Mouse (Mus musculus) limb, embryonic 15.5 days (tissue): ENCODE results near the gene Cntnap1. TPM values are rescaled to one million over a fixed set of nuclear protein-coding genes. Genes with fewer than 3 reads are reported as not detected.
A peak's percentile ranks its signal among the peaks of the same experiment; 100 is the strongest.

Source experiments
- ATAC-seq: fragments of 200-750 bp; cut with Nextera tagmentation; 2 replicates; pipeline ENCODE4 v1.8.0; 2017; ENCODE audit warnings: low read depth, moderate TSS enrichment; ENCODE audit not compliant: insufficient number of reproducible peaks, low FRiP score, low TSS enrichment
- H3K27ac ChIP-seq: fragments of 300-500 bp; sonication (generic); 2 replicates; pipeline ENCODE4 v1.5.1; 2015; ENCODE audit warnings: moderate library complexity, mild to moderate bottlenecking, inconsistent platforms
- H3K27me3 ChIP-seq: fragments of 300-500 bp; sonication (generic); 2 replicates; pipeline ENCODE4 v1.6.1; 2015; ENCODE audit warnings: inconsistent platforms
- H3K36me3 ChIP-seq: fragments of 300-500 bp; sonication (generic); 2 replicates; pipeline ENCODE4 v1.6.1; 2015; ENCODE audit warnings: inconsistent platforms
- H3K4me1 ChIP-seq: fragments of 300-500 bp; sonication (generic); 2 replicates; pipeline ENCODE4 v1.6.1; 2015; ENCODE audit warnings: inconsistent platforms
- H3K4me2 ChIP-seq: fragments of 300-500 bp; sonication (generic); 2 replicates; pipeline ENCODE4 v1.6.1; 2015; ENCODE audit warnings: mild to moderate bottlenecking, inconsistent platforms
- H3K4me3 ChIP-seq: fragments of 300-500 bp; sonication (generic); 2 replicates; pipeline ENCODE4 v1.5.1; 2015; ENCODE audit warnings: mild to moderate bottlenecking, inconsistent platforms
- H3K9ac ChIP-seq: fragments of 300-500 bp; sonication (generic); 2 replicates; pipeline ENCODE4 v1.6.1; 2015; ENCODE audit warnings: inconsistent platforms
- H3K9me3 ChIP-seq: fragments of 300-500 bp; sonication (generic); 2 replicates; pipeline ENCODE4 v1.6.1; 2016; ENCODE audit warnings: inconsistent platforms
- WGBS: fragments of 180-500 bp; shearing (Covaris S2); methylation state at CpG from one replicate; pipeline ENCODE4 v1.1.7; 2015; 5-methylcytosine and 5-hydroxymethylcytosine counted together
- polyA plus RNA-seq: library from polyadenylated mRNA; unstranded; fragments of >200 nt; fragmentation: Nextera tagmentation; extraction: Ambion mirVana; gene quantifications from 2 replicates; pipeline ENCODE4 v1.2.1, GENCODE M21; 2015

The Cntnap1 gene
- polyA plus RNA-seq, 1 experiment from 2014 or later, result 1.4 TPM

GRCm38 (mm10) chr11:101218436-101219055 lies 48.2 kb downstream of the Cntnap1 start:
- Histone ChIP-seq H3K36me3 (peaks cover 44% of the 10 kb centered on the region), H3K4me2 (no peak overlapping the region), H3K4me3 (no peak overlapping the region), H3K27me3 (no peaks in the 10 kb centered on the region), H3K27ac (no peak overlapping the region), H3K9ac (no peak overlapping the region), H3K4me1 (no peaks in the 10 kb centered on the region), H3K9me3 (no peaks in the 10 kb centered on the region)
- no peak for ATAC-seq
- WGBS, result 83% methylated on average over 10 of the region's 10 CpGs

DNA sequence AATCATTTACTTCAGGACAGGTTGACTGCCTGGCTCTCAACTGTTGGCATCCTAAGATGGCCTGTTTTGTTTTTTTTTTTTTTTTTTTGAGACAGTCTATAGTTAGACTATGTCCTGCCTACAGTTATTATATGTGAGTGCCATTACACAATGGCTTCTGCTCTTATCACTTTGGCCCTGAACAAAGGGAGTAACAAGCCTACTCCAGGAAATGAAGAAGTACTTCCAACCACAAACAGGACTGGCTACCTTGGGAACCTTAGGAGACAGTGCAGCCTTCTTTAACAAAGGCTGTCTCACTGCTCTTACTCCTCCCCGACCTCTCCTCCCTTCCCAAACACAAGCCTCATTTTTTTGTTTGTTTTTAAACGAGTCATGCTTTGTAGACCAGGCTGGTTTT lies 50.5 kb downstream of the Cntnap1 start:
- no peak for ATAC-seq
- H3K36me3 ChIP-seq, result peaks cover 22% of the 10 kb centered on the region
- no peak overlapping the region for H3K27ac ChIP-seq
- H3K27me3 ChIP-seq, result no peaks in the 10 kb centered on the region
- WGBS, result 60% methylated on average over 2 of the region's 2 CpGs
- no peaks in the 10 kb centered on the region for H3K9me3 ChIP-seq
- no peak overlapping the region for H3K4me2 ChIP-seq
- H3K4me3 ChIP-seq, result no peak overlapping the region
- H3K4me1 ChIP-seq, result no peaks in the 10 kb centered on the region
- H3K9ac ChIP-seq, result no peak overlapping the region

GRCm38 (mm10) chr11:101221306-101221986 lies 51.1 kb downstream of the Cntnap1 start:
- Histone ChIP-seq H3K9me3 (no peaks in the 10 kb centered on the region), H3K27ac (no peak overlapping the region), H3K36me3 (peaks cover 16% of the 10 kb centered on the region), H3K4me1 (no peaks in the 10 kb centered on the region), H3K27me3 (no peaks in the 10 kb centered on the region), H3K4me3 (no peak overlapping the region), H3K4me2 (no peak overlapping the region), H3K9ac (no peak overlapping the region)
- no peak for ATAC-seq
- WGBS, result 82% methylated on average over 8 of the region's 8 CpGs

- Histone ChIP-seq H3K9me3 (no peaks in the 10 kb centered on the region), H3K27me3 (no peaks in the 10 kb centered on the region), H3K4me1 (0 out of 2 replicates have a peak, but pooled peaks cover under 1% of the 10 kb centered on the region), H3K4me3 (no peak overlapping the region), H3K9ac (no peak overlapping the region), H3K27ac (no peak overlapping the region), H3K4me2 (no peak overlapping the region), H3K36me3 (0 out of 2 replicates have a peak, but pooled peaks cover 3% of the 10 kb centered on the region)
- no peak for ATAC-seq
- WGBS, result 81% methylated on average over 3 of the region's 3 CpGs
Observed at GRCm38 (mm10) chr11:101224337-101224736, 54.0 kb downstream of the Cntnap1 start.

DNA sequence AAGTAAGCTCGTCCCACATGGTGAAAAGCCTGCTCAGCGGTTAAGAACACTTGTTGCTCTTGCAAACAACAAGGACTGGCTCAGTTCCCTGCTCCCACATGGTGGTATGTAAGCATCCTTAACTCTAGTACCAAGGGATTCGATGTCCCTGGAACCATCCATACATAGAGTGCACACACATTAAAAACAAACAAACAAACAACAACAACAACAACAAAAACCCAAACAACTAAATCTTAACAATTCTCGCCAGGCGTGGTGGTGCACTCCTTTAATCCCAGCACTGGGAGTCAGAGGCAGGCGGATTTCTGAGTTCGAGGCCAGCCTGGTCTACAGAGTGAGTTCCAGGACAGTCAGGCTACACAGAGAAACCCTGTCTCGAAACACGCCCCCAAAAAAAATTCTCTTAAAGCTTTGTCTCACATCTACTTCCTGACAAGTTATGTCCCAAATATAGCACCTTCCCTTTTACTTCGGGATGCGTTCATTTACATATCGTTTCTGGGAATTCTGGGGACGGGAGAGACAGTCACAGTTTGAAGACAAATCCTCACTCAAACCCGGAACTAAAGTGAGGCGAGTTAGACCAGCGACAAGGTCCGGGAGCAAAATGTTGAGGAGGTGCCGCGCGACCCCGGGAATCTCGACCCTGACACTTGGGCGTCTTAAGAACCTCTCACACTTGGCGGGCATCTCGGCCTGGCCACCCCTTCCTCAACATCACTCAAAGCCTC lies 55.2 kb downstream of the Cntnap1 start:
- H3K4me1 ChIP-seq, result peaks cover 12% of the 10 kb centered on the region
- H3K9ac ChIP-seq, result peak overlapping the region; percentile 76
- no peaks in the 10 kb centered on the region for H3K27me3 ChIP-seq
- H3K9me3 ChIP-seq, result no peaks in the 10 kb centered on the region
- WGBS, result 19% methylated on average over 25 of the region's 25 CpGs
- no peak for ATAC-seq
- peak overlapping the region; percentile 84 for H3K4me3 ChIP-seq
- peak overlapping the region; percentile 74 for H3K27ac ChIP-seq
- peak overlapping the region; percentile 78 for H3K4me2 ChIP-seq
- 0 out of 2 replicates have a peak, but pooled peaks cover 3% of the 10 kb centered on the region for H3K36me3 ChIP-seq

GRCm38 (mm10) chr11:101226065-101226701 lies 55.9 kb downstream of the Cntnap1 start, which contains the start of gene Ezh1:
Ezh1 (minus strand) TSS chr11:101226463.
- H3K4me3 ChIP-seq, result peak within 1 kb of the TSS; percentile 84
- peak within 1 kb of the TSS; percentile 76 for H3K9ac ChIP-seq
- no peaks in the 10 kb centered on the region for H3K9me3 ChIP-seq
- peak within 1 kb of the TSS; percentile 78 for H3K4me2 ChIP-seq
- H3K36me3 ChIP-seq, result 0 out of 2 replicates have a peak, but pooled peaks cover 3% of the 10 kb centered on the region
- H3K4me1 ChIP-seq, result peaks cover 19% of the 10 kb centered on the region
- under 1% methylated on average over 56 of the region's 56 CpGs for WGBS
- H3K27me3 ChIP-seq, result no peaks in the 10 kb centered on the region
- ATAC-seq, result peak; percentile 88
- H3K27ac ChIP-seq, result peak within 1 kb of the TSS; percentile 74

DNA sequence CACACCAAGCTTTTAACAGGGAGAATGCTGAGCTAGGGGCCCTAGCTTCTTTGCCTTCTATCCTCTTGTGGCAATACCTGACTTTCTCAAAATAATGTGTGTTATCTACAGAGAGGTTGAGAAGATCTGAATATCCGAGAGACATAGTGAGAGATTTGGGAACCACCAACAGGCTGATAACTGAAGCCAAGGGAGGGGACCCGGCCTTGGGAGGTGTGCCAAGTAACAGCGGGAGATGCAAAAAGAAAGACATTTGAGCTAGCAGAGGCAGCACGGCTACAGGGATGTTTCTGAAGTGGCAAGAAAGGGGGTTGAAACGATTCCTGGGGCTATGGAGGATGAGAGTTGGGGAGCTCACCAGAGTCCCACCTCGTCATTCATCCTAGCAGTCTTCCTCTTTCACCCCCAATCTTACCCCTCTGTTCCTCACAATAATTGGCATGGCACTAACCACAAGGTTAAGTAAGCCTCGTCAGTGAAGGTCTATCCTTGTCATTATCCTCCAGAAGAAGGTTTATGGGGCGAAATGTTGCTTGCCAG lies 59.1 kb downstream of the Cntnap1 start:
- Histone ChIP-seq H3K27ac (peak overlapping the region; percentile 78; the same call in 1 of the 2 replicates), H3K27me3 (no peaks in the 10 kb centered on the region), H3K4me3 (no peak overlapping the region), H3K9me3 (no peaks in the 10 kb centered on the region), H3K4me2 (0 out of 2 replicates have a peak overlapping the region, but pooled peaks have one; percentile 37), H3K36me3 (no peaks in the 10 kb centered on the region), H3K4me1 (peaks cover 34% of the 10 kb centered on the region), H3K9ac (no peak overlapping the region)
- no peak for ATAC-seq
- WGBS, result 37% methylated on average over 8 of the region's 8 CpGs

DNA sequence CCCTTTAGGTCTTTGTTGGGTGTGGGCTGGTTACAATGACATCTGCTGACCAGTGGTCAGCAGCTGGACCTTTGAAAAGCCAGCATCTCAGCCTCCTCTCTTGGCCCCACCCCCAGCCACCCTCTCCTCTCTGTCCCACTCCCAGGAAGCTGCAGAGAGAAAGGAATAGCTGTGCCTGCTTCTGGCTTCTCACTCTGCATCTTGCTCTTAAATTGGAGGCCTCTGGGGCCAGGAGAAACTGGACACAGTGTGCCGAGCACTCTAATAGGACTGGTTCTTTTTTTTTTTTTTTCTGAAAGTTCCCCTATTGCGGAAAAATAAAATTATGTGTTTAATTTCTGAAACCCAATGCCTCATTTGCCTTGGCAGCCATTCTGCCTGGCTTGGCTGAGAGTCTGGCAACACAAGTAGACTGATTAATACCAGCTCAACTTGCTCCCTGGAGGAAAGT lies 59.8 kb downstream of the Cntnap1 start:
- peak overlapping the region; percentile 78 for H3K27ac ChIP-seq

GRCm38 (mm10) chr11:101230526-101230925 lies 60.2 kb downstream of the Cntnap1 start:
- no peaks in the 10 kb centered on the region for H3K36me3 ChIP-seq
- H3K27me3 ChIP-seq, result no peaks in the 10 kb centered on the region
- H3K4me1 ChIP-seq, result peaks cover 34% of the 10 kb centered on the region
- 25% methylated on average over 5 of the region's 5 CpGs for WGBS
- no peak overlapping the region for H3K9ac ChIP-seq
- H3K4me2 ChIP-seq, result peak overlapping the region; percentile 37
- no peak overlapping the region for H3K4me3 ChIP-seq
- H3K9me3 ChIP-seq, result no peaks in the 10 kb centered on the region
- peak overlapping the region; percentile 78 for H3K27ac ChIP-seq
- ATAC-seq, result no peak

More for the DNA sequence above, 59.8 kb downstream of the Cntnap1 start:
- WGBS, result 10% methylated on average over 2 of the region's 2 CpGs
- Histone ChIP-seq H3K9me3 (no peaks in the 10 kb centered on the region), H3K9ac (no peak overlapping the region), H3K27me3 (no peaks in the 10 kb centered on the region), H3K4me3 (no peak overlapping the region), H3K36me3 (no peaks in the 10 kb centered on the region), H3K4me2 (peak overlapping the region; percentile 37; the same call in 1 of the 2 replicates), H3K4me1 (peaks cover 34% of the 10 kb centered on the region)
- ATAC-seq, result no peak

- no peak overlapping the region for H3K9ac ChIP-seq
- H3K27me3 ChIP-seq, result no peaks in the 10 kb centered on the region
- H3K9me3 ChIP-seq, result no peaks in the 10 kb centered on the region
- H3K27ac ChIP-seq, result peak overlapping the region; percentile 78
- H3K4me1 ChIP-seq, result peaks cover 34% of the 10 kb centered on the region
- peak overlapping the region; percentile 37 for H3K4me2 ChIP-seq
- peak overlapping the region; percentile 19 for H3K4me3 ChIP-seq
- 7% methylated on average over 18 of the region's 18 CpGs for WGBS
- ATAC-seq, result no peak
- no peaks in the 10 kb centered on the region for H3K36me3 ChIP-seq
Observed at GRCm38 (mm10) chr11:101230991-101231871, 60.9 kb downstream of the Cntnap1 start.
